2 mouse cellular contexts compared by ENCODE assay signal in genomic region chr7:143057023-143057422, GRCm38 (mm10).
TF ChIP-seq lines count a peak whose summit lies in the region.

No protein-coding gene starts in this region.

TF ChIP-seq in CH12.LX, 34 proteins besides CTCF, POLR2A, EP300 and RAD21:
- TF ChIP-seq MAX (IDR thresholded peaks at IDR 0.05; ENCODE audit: low read length): no peak
- TF ChIP-seq TCF12 (IDR thresholded peaks at IDR 0.05; ENCODE audit: low read depth, low read length): no peak
- TF ChIP-seq SMC3 (IDR thresholded peaks at IDR 0.05; ENCODE audit: low read depth, low read length): no peak
- no peak for TF ChIP-seq CHD1 (IDR thresholded peaks at IDR 0.05; ENCODE audit: low read depth, low read length)
- no peak for TF ChIP-seq E2F4 (IDR thresholded peaks at IDR 0.05; ENCODE audit: insufficient replicate concordance, low read depth, low read length)
- TF ChIP-seq GABPA (IDR thresholded peaks at IDR 0.05; ENCODE audit: insufficient replicate concordance, low read depth, low read length): no peak
- no peak for TF ChIP-seq POLR2AphosphoS2 (IDR thresholded peaks at IDR 0.05; ENCODE audit: low read depth, low read length)
- no peak for TF ChIP-seq MXI1 (IDR thresholded peaks at IDR 0.05; ENCODE audit: low read depth, low read length)
- TF ChIP-seq USF1 (IDR thresholded peaks at IDR 0.05; ENCODE audit: low read depth, low read length): no peak
- TF ChIP-seq UBTF (IDR thresholded peaks at IDR 0.05; ENCODE audit: low read depth, low read length): no peak

TF ChIP-seq in MEL, 35 proteins besides CTCF, POLR2A, EP300 and RAD21:
- no peak for TF ChIP-seq MAFK (IDR thresholded peaks at IDR 0.05; ENCODE audit: borderline replicate concordance, low read depth, low read length)
- TF ChIP-seq MYB (IDR thresholded peaks at IDR 0.05; ENCODE audit: low read depth, low read length): no peak
- TF ChIP-seq ZC3H11A (IDR thresholded peaks at IDR 0.05; ENCODE audit: low read depth, low read length): no peak
- no peak for TF ChIP-seq KAT2A (conservative IDR thresholded peaks at IDR 0.05; ENCODE audit: low read depth, low read length)
- TF ChIP-seq RCOR1 (IDR thresholded peaks at IDR 0.05; ENCODE audit: low read depth, low read length): no peak
- 0 out of 2 replicates have a peak, but pooled peaks have one; percentile 10 for TF ChIP-seq ETS1 (IDR thresholded peaks at IDR 0.05; ENCODE audit: low read depth, low read length)
- no peak for TF ChIP-seq ZNF384 (IDR thresholded peaks at IDR 0.05; ENCODE audit: low read depth, low read length)
TF ChIP-seq in MEL: peak in this region for 1.
